Mouse (Mus musculus) heart, postnatal 0 days (tissue): ENCODE measurements at regions not wholly inside any gene's neighbourhood (a gene's known extent, or its start where the extent isn't known, plus 50 kb on each side); places are given as distances from the start of the nearest gene placed in this dataset.

Source experiments
- CTCF ChIP-seq: IDR thresholded peaks from 2 replicates; pipeline ENCODE4 v1.5.1; 2016; ENCODE audit warnings: antibody characterized with exemption, control low read depth, low read depth
- EP300 ChIP-seq: IDR thresholded peaks from 2 replicates; pipeline ENCODE4 v1.6.1; 2016; ENCODE audit warnings: antibody characterized with exemption, low read depth

- no peak for TF ChIP-seq EP300
- TF ChIP-seq CTCF = no peak
These were observed 79.1 kb upstream of the 1700024P04Rik start for GRCm38 (mm10) chr13:99063431-99063830.
